Mouse (Mus musculus) liver, adult 10 weeks (tissue): ENCODE data around the gene Lrba. TPM values are rescaled to one million over a fixed set of nuclear protein-coding genes. Genes with fewer than 3 reads are reported as not detected.

Experiments used
- polyA plus RNA-seq: library from polyadenylated mRNA; stranded (reverse); fragments of 350-450 nt; fragmentation: Illumina TruSeq; extraction: RNeasy Lipid Tissue Mini Kit (QIAGEN cat#74804); gene quantifications from one replicate; pipeline ENCODE4 v1.2.3, GENCODE M21; 2014; ENCODE audit warnings: low read depth, low replicate concordance

The Lrba gene
- polyA plus RNA-seq: 18.5 TPM

DNA sequence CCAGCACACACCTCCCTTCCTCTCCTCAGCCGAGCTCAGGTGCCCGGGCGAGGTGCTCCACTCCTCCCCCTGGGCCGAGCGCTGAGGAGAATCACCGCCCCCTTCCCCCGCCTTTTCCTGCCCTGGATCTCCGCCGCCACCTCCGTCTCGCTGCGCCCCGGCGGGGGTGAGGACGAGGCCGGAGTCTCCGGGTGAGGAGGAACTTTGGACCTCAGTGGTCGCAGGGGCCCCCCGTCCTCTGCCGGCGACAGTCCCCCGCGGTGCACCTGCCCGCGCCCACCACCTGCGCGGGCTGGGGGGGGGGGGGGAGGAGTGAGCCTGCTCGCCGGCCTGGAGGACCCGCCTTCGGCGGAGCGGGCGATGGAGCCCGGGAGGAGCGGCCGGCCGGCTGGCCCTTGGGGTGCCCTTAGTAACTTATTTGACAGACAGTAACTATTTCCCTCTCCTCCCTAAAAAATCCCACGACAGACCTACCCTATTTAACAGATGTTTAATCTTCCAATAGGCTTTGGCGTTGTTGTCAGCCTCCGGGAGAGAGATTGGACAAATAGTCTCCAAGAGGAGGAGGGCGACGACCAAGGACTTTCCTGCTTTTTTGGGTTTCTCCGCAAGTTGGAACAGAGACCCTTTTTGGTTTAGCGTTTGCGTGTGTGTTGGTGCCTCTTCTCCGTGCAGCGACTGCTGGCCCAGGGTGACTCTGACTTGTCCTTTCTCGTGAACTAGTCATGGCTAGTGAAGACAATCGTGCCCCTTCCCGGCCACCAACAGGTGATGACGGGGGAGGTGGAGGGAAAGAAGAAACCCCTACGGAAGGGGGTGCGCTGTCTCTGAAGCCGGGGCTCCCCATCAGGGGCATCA is at the start of gene Lrba:
Gene Lrba (plus strand): TSS at position 117 of the 858 bp plus-strand sequence.

DNA sequence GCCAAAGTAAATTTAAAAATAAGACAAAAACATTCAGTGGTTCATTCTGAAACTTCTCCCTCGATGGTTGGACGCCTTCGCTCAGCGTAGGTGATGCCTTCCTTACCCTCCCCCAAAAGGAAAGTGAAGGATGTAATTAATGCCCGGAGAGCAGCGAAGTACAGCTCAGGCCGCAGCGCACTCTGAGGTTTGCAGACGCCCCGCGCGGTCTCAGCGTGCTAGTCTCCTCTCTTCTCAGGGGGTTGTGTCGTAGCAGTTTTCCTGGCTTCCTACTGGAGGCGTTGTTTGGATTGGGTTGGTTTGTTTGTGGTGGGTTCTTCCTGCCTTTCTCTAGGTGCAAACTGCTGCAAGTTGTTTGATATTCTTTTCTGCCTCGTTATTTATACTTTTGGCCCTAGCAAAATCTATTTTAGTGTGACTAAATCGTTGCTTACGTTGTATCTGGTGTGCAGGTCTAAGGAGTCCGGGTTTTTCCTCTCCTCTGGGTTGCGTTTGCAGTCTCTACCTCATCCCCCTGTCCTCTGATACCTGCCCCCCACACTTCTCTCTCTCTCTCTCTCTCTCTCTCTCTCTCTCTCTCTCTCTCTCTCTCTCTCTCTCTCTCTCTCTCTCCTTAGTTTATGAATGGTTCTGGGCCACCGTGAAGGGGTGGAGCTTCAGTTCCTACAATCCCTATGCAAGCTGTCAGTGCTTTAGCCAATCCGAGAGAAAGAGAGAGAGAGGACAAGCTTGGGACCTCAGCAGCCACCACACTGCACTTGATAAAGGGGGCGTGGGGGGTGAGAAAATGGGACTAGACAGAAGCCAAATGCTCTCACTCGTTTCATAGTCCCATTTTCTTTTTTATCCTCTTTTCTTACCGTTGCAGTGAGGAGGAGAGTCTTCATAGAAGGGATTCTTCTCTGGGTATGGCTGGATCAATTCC is 323.9 kb downstream of the Lrba start, which contains the start of gene Mab21l2:
Gene Mab21l2 (minus strand): TSS at position 539 of the 925 bp plus-strand sequence.

Other genes starting within 250 kb of the Lrba start
- not detected for gene Prss48, start 222.2 kb upstream of the Lrba start, polyA plus RNA-seq
- gene Rps3a1, start 82.0 kb upstream of the Lrba start, polyA plus RNA-seq: 543 TPM